Mouse (Mus musculus) retina, postnatal 7 days (tissue): ENCODE results near the gene 1600014C10Rik.
A peak's percentile ranks its signal among the peaks of the same experiment; 100 is the strongest.

ENCODE experiments used
- DNase-seq: peaks from one replicate; pipeline ENCODE4 v3.0.0-alpha.2; 2012; ENCODE audit warnings: low read depth, low spot score

Gene 1600014C10Rik

DNA sequence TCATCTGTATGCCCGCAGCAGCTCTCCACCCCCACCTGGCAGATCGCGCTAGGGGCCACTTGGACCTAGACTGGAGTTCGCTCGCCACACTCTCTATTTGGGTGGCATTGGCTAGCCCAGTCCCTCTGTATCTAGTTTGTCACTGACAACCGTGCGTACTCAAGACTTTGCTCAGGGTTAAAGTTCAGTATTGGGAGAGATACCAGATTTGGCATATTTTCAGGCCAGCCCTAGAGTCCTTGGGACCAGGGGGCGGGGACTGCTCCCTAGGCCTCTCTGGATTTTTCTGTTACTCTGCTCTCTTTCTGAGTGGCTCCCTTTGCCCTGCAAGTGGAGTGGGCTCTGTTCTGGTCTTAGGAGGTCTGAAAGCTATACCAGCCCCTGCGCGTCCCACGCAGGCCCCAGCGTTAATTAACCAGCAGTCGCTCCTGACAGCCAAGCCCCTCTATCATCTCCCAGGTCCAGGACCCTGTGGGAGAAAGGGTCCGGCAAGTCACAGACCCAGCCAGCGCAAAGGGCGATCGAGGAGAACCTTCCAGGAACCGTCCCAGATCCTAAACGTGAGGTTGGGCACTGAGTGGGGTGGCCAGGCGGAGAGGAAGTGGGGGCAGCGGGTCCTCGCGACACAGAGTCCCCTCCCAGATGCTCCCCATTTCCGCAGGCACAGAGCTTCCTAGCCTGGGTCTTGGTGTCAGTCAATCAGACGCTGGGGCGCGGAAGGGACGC, at the start of gene 1600014C10Rik:
Gene 1600014C10Rik (plus strand): TSS at position 256 of the 726 bp plus-strand sequence.
- no peak for DNase-seq

DNA sequence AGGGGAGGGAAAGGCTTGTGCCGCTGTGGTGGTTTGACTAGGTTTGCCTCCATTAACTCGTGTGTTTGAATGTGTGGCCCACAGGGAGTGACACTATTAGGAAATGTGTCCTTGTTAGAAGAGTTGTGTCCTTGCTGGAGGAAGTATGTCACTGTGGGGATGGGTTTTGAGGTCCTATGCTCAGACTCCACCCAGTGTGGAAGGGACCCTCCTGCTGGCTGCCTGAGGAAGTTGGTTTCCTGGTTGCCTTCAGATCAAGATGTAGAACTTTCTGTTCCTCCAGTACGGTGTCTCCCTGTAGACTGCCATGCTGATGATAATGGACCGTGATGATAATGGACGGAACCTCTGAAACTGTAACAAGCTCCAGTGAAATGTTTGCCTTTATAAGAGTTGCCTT, 48.5 kb upstream of the 1600014C10Rik start:
- DNase-seq, result no peak

DNA sequence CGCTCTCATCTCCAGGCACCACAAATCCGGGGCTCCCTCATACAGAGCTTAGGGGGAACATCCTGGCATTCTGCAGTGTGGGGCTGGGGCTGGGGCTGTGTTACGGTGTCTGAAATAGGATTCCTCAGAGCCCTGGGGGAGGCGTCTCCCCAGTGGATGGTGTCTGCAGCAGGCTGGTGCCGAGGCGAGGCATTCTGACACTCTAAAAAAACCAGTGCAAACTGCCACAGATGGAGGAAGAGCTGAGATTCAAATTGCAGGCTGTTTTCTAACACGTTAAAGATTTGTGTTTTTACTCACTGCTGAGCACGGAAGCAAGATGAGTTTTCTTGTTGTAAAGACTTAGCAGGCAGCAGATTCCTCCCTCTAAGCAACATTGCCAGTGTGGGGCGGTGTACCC, 42.7 kb upstream of the 1600014C10Rik start:
- no peak for DNase-seq

DNA sequence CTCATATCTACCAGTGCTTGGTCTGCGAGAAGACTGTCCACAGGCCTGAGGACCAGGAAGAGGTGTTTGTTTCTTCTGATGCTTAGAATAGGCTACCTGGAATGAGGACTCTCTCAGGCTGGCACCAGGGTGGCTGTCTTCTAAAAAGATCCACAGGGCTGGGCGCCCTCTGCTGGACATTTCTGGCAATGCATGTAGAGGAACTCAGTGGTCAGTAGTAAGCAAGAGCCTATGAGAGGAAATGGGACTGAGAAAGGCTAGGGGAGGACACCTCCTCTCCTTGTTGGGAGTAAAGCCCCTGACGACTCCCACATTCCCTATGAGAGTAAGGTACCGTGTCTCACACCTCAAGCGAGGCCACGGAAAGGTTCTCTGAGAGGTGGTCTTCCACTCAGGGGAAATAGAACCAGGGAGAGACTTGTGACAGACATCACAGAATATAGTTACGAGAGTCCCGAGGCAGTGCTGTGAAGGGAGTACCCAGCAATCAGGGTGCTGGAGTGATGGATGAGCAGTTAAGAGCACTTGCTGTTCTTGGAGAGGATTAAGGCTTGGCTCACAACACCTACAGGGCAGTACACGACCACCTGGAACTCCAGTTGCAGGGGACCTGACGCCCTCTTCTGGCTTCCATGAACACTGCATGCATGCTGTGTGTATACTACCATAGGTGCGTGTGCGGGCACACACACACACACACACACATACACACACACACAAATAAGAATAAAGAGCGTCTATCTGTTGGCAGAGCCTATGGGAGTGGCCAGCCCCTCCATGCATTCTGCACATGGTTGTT, 41.1 kb upstream of the 1600014C10Rik start:
- peak; percentile 80 for DNase-seq

DNA sequence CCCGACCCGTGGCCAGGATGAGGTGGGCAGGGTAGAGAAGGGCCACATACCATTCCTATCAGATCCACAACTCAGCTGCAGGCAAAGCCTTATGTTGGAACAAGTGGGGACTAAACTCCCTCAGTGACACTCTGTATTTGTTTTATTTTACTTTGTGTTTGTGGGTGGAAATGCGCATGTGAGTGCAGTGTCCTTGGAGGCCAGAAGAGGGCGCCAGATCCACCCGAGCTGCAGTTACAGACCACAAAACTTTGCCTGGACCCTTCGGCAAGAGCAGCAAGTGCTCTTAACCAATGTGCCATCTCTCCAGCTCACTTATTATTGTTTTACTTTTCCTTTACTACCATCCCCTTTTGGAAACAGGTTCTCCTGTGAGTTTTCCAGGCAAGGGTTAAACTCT, 35.5 kb upstream of the 1600014C10Rik start:
- DNase-seq, result no peak

DNA sequence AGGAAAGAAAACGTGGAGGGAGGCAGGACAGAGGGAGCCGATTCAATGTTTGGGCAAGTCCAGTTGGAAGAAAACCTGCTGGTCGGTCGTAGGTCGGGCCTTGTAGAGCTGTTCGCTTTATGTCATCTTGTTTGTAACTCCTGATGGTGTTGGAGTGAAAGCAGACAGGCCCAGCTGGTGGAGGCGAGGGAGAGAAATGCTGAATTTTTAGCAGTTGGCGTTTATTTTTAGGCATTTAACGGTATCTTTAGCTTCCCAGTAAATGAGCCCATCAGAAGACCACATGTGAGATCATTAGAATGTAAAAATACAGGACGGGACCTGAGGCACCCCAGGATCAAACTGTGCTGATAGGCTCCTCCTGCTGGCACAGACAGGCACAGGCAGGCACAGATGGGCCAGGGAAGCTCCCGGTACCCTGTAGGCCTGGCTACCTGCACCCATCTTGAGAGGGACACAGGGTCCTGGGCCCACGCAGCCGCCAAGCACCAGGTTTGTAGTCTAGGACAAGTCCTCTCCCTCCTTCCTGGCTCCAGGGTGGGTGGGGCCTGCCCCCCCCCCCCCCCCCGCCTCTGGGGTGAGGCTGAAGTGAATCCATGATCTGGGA, 31.2 kb upstream of the 1600014C10Rik start:
- no peak for DNase-seq

DNA sequence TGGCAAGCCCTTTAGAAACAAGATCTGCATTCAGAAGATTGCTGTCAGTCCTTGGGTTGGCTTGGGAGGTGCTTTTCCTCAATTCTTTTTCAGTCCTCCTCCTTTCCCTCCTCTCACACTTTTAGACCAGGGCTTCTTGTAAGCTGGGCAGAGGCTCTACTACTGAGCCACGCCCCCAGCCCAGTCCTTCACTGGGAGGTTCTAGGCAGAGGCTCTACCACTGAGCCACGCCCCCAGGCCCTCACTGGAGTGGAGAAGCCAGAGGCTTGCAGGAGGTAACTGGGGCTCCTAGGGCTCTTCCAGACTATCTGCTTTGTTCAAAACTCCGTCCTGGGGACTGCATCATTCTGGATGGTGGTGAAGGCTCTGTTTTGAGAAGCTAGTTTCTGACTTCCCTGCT, 30.4 kb upstream of the 1600014C10Rik start:
- no peak for DNase-seq

DNA sequence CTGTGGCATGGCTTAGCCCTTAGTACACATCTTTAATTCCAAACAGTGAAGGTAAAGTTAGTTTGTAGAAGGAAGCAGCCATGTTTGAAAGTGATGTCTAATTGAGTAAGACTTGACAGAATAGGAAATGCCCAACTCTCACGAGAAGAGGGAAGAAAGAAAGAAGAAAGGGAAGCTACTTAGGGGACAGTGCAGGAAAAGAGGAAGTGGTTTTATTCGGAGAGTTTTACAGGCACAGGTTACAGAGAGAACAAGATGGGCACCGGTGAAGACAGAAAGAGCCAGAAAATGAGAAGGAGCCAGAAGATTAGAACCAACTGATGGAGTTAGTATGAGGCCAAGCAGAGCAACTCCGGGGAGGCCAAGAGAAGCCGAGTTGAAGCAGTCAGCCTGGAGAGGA, 27.2 kb upstream of the 1600014C10Rik start:
- DNase-seq, result no peak

DNA sequence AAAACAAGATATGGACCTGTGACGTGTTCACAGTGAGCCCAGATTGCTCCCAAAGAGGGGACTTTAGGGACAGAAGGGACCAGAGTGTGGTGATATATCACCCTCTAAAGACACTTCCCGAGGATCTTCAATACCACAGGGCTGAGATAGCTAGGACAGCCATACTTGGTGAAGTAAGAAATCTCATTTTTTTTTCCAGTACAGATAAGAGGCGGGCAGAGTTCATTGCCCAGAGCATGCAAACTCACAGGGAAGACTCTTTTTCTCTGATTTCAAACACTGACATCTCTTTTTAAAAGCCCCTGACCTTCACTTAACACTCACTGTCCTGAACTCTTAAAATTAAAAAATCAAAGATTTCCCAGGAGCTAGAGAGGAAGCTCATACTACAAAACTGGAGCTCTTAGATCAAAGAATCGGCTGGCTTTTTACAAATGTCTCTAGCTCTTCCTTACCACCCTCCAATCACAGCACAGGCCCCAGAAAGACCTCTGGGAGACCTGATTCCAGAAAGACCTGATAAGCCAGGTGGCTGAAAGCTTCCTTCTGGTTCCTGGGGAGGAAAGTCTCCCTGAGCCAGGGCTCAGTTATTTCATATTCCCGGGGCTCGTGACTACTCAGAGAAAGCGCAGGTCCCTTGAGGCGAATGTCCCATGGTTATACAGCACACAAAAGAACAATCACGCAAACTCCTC, 24.1 kb upstream of the 1600014C10Rik start:
- DNase-seq, result no peak

DNA sequence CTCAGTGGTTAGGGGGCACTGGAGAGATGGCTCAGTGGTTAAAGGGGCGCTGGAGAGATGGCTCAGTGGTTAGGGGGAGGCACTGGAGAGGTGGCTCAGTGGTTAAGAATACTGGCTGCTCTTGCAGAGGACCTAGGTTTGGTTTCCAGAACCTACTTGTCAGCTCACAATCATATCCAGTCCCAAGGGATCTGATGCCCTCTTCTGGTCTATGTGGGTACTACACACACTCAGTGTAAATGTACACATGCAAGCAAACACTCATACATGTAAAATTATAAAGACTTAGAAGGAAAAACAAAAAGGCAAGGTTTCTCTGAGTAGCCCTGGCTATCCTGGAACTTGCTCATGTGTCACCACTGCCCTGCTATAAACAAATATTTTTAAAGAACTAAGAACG, 21.6 kb upstream of the 1600014C10Rik start:
- DNase-seq, result no peak

DNA sequence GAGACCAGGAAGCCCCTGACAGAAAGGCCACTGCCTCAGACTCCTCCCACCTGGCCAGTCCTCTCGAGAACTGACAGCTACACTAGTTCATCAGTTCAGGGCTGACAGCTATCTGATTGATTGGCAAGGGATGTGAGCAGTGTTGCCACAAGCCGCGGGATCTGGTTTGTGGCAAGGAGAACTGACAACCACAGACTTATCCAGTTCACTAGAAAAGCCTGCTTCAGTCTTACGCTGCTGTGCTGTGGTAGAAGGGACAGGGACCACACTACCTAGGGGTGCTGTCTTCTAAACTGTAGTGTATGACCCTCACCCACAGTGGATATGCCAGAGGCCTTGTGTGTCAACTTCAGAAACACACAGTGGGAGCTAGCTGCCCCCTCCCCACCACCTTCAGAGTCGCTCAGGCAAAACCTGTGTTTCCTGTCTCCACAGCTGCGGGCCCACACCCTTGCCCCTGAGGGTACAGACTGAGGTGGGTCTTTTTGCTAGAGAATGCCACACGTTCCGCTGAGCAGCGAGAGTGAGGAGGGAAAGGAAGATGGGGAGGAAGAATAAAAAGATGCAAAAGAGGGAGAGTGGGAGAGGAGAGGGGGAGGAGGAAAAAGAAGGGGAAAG, 19.5 kb upstream of the 1600014C10Rik start:
- no peak for DNase-seq

DNA sequence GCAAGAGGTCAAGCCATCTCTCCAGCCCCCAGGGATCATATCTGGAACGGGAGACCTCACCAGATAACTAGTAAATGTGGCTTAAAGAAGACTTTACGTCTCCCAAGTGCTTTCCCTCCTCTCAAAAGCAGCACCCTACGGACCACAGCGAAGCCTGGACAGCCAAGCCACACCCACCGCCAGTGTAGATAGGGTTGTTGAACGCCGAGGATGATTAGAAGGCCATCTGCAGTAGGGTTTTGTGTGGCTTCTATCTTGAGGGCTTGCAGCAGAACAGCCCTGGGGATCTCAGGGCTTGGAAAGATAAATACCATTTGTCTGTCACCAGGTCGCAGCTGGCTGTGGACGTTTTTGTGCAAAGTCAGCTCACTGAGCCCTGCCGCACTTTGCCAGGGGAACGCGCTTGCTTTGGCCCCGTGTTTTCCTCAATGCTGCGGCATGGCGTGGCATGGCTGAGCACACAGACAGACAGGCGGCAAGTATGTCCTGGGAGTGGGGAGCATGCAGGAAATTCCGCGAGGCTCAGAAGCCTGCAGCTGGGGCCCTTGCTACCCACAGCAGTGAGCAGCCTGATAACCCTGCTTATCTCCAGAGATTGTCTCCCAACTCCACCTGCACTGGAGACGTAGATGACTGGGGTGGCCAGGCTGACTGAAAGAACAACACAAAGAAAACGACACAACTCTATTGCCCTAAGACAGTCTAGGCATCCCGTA, 15.9 kb upstream of the 1600014C10Rik start:
- no peak for DNase-seq

DNA sequence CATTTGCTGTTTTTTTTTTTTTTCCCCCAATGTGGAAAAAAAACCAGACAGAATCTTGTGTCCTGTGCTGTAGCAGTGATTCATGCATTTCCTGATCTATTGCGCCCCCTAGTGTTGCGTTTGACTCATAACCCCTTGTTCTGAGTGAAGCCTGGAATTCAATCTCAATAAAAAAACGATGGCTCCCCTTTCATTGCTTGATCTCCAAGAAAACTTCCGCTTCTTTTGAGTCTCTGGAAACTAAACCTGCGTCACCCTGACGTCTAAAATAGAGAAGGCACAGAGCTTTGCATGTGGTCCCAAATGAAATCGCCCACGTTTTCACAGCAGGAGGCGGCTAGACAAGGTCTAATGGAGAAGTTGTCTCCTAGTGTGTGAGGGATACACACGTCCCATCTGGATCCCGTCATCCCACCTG, 15.3 kb upstream of the 1600014C10Rik start:
- no peak for DNase-seq

DNA sequence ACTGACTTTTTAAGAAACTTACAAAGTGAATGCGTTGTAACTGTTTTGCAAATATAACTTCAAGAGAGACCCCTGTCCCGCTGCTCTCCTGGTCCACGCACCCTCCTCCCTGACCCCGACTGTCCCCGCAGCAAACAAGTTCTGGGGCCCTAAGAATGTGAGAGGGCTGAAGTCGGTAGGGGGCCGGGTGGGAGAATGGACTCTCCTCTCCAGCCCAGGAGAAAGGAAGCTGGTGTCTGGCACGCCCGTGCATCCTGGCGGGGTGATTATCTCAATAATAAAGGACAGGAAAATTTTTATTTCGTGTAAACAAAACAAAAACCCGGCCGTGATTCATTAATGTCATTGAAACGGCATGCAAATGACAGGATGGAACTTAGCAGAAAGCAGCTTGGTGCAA, 9.1 kb upstream of the 1600014C10Rik start:
- DNase-seq, result no peak

DNA sequence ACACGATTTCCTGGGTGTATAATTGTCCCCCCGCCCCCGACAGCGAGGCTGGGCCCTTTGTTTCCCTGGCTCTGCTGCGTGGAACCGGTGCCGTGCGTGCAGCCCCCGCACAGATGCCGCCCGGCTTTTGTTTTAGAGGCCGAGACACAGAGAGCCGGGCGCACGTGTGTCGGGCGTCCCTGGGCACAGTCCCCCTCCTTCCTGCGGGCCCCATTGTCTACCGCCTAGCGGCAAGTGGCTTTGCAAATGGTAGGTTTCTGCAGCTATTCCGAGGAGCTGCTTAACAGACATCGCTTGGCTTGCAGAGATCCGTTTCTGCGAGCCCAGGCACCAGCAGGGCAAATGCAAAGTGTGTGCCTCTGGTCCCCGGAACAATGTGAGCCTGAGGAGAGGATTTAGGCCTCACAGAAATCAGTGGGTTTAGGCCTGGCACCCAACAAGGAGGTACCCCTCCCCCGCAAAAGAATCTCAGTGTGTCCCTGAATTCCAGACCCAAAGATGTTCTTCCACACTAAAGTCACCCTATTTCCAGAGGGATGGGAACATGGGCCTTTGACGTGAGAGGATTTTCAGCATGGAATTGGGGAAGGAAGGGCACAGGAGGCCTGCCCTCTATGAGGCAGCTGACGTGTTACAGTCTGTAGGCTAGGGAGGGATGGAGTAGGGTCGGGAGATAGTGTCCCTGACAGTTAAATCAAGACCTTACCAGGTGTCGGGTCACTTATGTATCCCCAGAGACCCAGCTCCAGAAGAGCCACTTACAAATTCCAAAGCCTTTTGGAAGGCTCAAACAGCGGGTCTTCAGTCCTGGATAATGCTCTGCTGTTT, 8.5 kb upstream of the 1600014C10Rik start:
- no peak for DNase-seq

DNA sequence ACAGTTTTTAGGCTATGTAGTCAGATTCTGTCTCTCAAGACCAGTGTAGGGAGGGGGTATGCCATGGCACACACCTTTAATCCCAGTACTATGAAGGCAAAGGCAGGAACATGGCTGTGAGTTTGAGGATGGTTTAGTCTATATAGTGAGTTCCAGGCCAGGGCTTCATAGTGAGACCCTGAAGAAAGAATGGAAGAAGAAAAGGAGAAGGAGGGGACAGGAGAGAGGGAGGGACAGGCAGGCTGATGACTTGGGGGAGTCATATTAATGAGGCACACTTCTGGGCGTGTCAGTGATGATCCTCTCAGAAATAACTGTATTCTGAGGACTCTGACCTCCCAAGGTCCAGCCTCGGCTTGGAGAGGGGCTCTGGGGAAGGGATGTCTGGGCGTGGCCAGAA, 7.0 kb upstream of the 1600014C10Rik start:
- no peak for DNase-seq

DNA sequence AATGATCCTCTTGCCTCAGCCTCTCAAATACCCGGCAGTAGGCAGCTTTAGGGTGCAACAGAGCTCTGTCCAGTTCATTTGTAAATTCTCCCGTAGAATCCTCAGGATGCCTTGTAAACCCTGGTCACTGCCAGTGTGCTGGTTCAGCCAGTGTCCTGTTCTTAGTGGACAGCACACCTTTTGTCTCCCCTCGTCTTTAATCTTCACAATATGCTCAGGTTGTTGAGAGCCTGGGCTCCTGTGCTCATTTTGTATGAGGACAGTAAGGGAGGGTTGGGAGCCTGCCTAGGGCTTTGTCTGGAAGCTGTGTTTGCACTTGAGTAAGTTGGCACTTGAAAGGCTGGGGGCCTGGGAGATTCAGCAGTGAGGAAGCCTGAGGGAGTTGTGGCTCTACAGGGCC, 3.1 kb upstream of the 1600014C10Rik start:
- DNase-seq, result no peak

DNA sequence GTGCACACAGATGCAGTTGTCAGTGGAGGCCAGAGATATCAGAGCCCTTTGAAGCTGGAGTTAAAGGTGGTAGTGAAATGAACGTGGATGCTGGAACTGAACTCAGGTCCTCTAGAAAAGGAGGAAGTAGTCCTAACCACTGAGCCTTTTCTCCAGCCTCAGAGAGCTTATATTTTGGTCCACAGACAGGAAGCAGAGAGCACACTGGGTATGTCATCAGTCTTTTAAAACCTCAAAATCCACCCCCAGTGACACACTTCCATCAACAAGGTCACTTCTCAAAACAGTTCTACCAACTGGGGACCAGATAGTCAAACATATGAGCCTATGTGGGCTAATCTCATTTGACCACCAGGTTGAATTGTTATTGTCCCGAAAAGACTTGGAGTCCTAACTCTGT, 1.7 kb upstream of the 1600014C10Rik start:
- DNase-seq, result no peak

DNA sequence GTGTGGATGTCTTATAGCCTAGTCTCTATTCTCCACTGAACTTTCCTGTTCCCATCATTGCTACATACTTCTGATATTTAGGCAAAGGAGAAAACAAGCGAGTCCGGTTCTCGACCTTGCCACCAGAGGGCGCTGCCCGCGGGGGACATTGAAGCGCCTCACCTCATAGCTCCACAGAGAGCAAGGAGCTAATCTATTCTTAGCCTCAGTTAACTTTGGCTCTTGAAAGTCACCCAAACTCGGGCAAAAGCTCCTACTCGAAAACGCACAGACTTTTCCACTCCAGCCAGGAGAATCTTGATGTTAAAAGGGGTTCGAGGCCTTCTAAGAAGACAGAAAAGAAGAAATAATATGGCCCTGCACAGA, 438 bp upstream of the 1600014C10Rik start:
- DNase-seq, result peak; percentile 57
